Mouse (Mus musculus): ENCODE measurements around the gene Naif1. TPM values are rescaled to one million over a fixed set of nuclear protein-coding genes. Genes with fewer than 3 reads are reported as not detected.
A peak's percentile ranks its signal among the peaks of the same experiment; 100 is the strongest.
"Not testable (repeated sequence)": the region's sequence is repeated elsewhere in the genome, so short reads cannot be mapped to it uniquely, and the experiment has no call there.

Gene Naif1
- polyA plus RNA-seq, 2 experiments from 2014 or later: 5.5 to 7.1 TPM

DNA sequence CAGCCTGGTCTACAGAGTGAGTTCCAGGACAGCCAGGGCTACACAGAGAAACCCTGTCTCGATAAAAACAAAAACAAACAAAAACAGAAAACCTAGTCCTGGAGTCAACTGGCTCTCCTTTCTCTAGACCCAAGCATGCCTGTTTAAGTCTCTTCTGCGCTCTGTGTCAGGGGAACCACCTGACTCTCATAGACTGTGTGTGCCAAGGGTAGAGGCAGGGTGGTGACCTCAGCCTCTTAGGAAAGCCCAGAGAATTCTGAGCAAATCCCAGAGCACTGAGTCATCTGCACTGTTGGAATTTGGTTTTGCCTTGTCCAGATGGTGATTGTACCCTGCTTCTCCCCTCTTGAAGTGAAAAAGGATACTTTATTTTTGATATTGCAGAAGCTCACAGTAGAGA, 8.0 kb downstream of the Naif1 start:
- ATAC-seq: no peak

- ATAC-seq: no peak
Observed at GRCm38 (mm10) chr2:32459657-32460056, 9.4 kb downstream of the Naif1 start.

DNA sequence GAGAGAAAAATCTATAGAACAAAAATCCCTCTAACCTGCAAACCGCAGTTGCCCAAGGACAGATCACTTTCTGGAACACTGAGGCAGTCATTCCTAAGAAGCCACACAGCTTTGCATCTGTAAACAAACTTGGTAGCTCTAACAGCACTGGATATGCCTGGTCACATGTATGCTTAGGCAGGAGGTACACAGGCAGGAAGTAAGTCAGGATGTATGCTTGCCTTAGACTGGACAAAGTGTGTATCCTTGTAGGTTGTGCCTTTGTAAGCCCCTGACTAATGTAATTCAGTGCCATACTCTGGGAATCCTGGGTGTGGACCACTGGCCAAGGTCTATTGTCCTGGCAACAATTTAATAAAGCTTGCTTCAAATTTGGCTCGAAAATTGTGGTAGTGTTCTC, 13.5 kb downstream of the Naif1 start:
- ATAC-seq: peak; percentile 70

DNA sequence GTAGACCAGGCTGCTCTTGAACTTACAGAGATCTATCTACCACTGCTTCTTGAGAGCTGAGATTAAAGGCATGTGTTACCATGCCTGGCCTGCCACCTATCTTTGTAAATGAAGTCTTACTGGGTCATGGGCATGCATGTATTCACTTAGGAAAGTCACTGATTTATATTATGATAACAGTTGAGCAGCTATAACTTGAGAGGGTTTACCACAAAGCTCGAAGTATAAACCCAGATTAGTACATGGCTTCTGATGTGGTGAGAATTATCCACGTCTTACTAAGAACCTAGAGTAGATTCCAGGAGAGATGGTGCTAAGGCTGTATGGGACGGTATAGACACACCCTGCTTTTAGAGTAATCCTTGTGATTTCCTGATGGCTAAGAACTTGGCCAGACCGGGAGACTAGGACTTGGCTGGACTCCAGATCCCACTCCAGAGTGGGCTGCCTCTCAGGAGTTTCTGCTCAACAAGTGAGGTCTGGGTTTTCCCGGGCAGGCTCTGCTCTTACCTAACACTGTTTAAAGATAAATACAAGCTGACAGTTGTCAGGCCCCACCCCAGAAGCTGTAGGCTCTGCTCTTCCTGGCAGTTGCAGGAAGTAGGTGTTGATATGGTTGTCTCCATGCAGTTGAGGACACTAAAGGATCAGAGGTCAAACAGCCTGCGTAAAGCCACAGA, 14.1 kb downstream of the Naif1 start:
- ATAC-seq: peak; percentile 56

DNA sequence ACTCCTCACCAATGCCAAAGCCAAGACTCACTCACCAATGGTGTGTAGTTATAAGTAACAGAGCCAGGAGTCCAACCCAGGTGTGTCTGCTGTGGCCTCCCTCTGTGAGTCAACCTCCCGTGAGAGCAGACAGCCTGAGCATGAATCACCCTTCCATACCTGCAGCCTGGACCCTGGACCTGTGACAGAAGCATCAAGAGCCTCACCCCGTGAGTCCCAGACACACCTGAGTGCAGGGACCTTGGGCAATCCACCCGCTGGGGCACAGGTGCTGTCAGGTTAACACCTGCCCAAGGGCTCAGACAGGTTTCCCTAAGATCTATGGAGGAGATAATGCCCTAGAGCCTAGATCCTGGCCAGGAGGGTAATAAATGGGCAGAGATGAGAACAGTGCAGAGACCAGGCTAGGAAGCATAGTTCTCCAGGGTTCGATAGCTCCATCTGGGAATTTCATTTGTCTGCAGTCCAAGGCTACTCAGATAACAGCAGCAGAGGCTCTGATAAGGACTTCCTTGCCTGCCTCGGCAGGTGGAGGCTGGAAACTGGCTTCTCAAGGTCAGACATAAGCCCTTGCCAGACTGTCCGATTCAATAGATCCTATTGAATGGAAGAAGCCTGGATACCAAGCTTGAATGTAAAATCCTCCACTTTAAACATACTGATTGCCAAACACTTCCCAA, 20.9 kb downstream of the Naif1 start:
- no peak for ATAC-seq

GRCm38 (mm10) chr2:32471681-32472061, 21.4 kb downstream of the Naif1 start:
- ATAC-seq: no peak

- not testable (repeated sequence) for ATAC-seq
Observed at GRCm38 (mm10) chr2:32475361-32475760, 25.1 kb downstream of the Naif1 start.

DNA sequence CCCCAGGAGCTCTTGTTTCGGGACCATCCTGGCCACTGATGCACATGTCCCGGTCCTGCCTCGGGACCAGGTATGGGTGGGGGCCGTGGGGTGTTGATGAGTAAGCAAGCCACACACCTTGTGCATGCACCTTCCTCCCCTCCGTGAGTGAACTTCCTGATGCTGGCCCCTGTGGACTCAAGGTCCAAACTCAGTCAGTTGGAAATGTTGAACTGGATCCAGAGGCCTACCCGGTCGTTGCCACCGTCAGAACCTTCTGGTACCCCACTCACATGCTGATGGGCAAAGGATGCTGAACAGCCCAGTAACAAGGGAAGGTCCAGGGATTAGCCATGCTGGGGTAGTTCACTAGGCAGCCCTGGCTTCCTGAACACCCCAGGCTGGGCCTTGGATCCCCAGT, 32.1 kb downstream of the Naif1 start:
- no peak for ATAC-seq

DNA sequence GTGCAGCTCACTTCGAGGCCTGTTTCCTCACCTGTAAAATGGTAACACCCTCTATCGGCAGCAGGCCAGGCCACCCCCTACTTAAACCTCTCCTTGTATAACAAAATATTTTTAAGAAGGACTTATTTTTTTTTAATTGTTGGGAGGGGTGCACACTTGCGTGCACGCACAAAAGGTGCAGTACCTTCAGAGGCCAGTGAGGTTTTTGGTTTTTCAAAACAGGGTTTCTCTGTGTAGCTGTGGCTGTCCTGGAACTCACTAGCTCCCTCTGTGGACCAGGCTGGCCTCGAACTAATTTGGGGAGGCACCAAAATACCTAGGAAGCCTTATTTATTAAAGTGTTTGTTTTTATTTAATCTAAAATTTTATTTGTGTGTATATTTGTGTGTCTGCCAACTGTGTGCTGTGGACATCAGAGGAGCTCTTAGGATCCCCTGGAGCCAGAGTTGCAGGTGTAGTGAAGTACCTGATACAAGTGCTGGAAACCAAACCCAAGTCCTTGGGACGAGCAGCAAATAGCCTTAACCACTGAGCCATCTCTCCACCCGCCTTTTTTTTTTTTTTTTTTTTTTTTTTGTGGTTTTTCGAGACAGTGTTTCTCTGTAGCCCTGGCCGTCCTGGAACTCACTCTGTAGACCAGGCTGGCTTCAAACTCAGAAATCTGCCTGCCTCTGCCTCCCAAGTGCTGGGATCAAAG, 33.1 kb downstream of the Naif1 start:
- peak; percentile 29 for ATAC-seq

GRCm38 (mm10) chr2:32484933-32485332, 34.7 kb downstream of the Naif1 start:
- no peak for ATAC-seq

GRCm38 (mm10) chr2:32485751-32486150, 35.5 kb downstream of the Naif1 start:
- no peak for ATAC-seq

GRCm38 (mm10) chr2:32486155-32486554, 35.9 kb downstream of the Naif1 start:
- ATAC-seq: no peak

GRCm38 (mm10) chr2:32487124-32487623, 36.9 kb downstream of the Naif1 start:
- ATAC-seq: peak; percentile 81

DNA sequence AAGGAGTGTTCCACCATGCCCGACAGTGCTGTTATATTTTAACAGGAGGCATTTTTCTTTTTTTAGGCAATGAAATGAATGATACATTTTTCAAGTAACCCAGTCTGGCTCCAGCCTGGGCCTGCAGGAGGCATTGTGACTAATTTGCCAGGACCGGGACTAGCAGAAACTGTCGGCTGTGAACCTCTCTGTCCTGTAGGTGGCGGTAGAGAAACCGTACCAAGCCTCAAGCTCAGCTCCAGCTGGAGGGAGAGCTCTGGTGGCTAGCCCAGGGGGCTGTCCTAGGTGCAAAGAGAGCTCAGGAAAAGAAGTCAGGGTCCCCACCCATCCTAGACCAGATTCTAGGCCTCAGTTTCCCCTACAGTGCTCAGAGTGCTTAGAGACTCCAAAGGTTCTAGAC, 38.4 kb downstream of the Naif1 start:
- peak; percentile 12 for ATAC-seq

- ATAC-seq: not testable (repeated sequence)
Observed at GRCm38 (mm10) chr2:32490730-32491129, 40.5 kb downstream of the Naif1 start.

DNA sequence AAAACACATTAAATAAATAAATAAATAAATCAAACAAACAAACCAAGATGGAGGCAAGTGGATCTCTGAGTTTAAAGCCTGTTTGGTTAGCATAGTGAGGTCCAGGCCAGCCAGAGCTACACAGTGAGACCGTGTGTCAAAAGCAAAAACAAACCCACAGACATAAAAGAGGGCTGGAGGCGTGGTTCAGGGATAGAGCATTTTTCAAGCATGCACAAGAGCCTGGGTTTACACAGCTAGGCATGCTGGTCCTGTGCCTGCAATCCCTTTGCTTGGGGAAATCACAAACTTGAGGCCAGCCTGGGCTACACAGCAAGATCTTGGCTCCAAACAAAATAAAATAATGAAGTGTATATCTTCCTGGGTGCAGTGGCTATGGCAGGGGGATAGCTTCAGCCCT, 42.4 kb downstream of the Naif1 start:
- no peak for ATAC-seq

GRCm38 (mm10) chr2:32493301-32493701, 43.0 kb downstream of the Naif1 start:
- ATAC-seq: peak; percentile 73

DNA sequence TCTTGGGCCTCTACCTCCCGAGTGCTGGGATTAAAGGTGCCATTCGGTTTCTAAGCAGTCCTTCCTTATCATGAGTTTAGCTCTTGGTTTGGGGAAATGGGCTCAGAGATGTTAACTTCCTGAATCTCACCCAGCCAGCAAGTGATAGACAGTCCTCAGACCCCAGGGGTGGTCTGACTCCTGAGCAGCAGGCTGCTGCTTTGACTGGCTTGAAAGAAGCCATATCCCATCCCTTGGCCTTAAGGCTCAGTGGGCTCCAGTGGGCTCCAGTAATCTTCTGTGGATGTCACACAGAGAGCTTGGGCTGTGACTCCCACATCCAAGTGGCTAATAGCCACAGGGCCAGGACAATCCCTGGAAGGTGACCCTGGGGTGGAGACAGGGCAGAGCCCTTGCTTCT, 44.3 kb downstream of the Naif1 start:
- no peak for ATAC-seq

DNA sequence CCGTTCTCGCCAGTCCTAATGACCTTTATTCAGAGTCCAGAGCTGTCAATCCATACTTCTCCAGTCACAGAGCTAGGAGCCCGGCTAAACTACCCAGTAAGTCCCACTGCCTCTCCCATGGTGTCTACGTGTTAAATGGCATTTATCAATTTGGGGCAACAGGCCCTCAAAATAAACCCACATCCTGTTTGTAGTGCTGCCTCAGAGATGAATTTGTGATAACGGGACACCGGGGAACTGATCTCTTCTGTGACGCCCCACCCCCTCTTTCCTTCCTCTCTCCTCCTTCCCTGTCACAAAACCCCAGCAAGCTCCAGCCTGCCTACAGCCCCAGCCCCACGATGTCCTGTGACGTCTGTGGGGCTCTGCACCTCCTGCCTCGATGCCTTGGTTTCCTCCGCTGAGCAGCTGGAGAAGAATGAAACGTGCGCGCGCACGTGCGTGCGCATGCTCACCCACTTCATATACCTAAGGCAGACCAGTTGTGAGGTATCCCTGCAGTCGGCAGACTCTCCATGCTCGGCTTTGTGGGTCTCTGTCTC, 45.0 kb downstream of the Naif1 start:
- ATAC-seq: peak; percentile 78

- no peak for ATAC-seq
Observed at GRCm38 (mm10) chr2:32496190-32496589, 45.9 kb downstream of the Naif1 start.

GRCm38 (mm10) chr2:32499365-32499764, 49.1 kb downstream of the Naif1 start:
- no peak for ATAC-seq

- no peak for ATAC-seq
Observed at GRCm38 (mm10) chr2:32500461-32500860, 50.2 kb downstream of the Naif1 start.

DNA sequence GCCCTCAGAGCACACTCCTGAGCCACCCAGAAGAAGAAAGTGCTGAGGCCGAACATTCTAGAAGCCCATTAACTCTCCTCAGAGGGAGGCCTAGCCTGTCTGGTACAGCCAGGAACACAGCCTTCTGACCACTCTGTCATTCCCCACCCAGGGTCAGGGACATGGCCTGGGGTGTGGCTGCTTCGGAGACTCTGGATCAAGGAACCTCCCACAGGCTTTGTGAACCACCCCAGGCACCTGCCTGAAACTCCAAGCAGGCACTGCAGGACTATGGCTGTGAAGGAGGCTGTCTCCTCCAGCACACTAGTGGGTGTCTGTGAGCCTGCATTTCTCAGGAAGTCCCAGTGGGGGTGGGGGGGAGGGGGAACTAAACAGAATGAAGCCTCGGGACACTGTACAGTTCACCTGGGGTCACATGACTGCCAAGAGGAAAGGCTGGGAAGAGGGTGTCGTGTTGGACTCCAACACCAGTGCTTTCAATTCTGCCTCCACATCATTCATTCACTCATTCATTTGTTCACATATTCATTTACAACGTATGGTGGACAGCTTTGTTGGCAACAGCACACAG, 51.6 kb downstream of the Naif1 start:
- no peak for ATAC-seq

All from CD4-positive, CD25-positive, alpha-beta regulatory T cell, adult 4 months (primary cell).